Mouse (Mus musculus) left cerebral cortex, postnatal 36 days (tissue): Measurements from ENCODE around the gene Npdc1. TPM values are rescaled to one million over a fixed set of nuclear protein-coding genes. Genes with fewer than 3 reads are reported as not detected.

ENCODE experiments used
- DNase-seq, 2 experiments: peaks; one replicate each; pipeline ENCODE4 v3.0.0; 2021 to 2022; ENCODE audit warnings: low spot score in 2 of 2, mixed read lengths in 1 of 2
- intact Hi-C: fragments of 180-260 bp; cut with DNase I; formaldehyde crosslinking; loops from one replicate; pipeline ENCODE4 v1.15.1; 2025
- total RNA-seq, 2 experiments: library from RNA; stranded (reverse); gene quantifications; 2 replicates each; pipeline ENCODE4 v1.2.3; 2021

Gene Npdc1
- total RNA-seq, 2 experiments from 2014 or later, result 325 to 339 TPM

DNA sequence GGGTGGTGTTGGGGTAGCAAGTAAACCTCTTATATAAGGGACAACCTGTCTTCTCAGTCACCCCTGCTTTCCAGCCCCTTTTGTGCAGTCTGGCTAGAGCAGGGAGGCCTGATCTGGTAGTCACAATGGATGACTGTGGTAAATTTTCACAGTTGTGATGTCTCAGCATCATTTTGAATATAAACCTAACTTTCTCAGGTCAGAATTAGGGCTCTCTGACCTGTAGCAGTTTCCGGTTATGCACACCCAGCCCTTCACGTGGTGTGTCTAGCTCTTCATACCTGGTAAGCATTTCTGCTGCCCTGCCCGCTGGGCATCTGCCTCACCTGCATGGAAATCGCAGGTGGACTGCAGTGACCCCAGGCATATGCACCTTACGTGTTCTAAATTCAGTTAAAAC lies 28.1 kb downstream of the Npdc1 start:
- DNase-seq, result no peak
- intact Hi-C loops, result loop anchor here (5.0 to 10.0 kb wide), 2 partner anchors 68 to 120 kb away; partner anchors contain the start of genes Lcn12 and Traf2

GRCm38 (mm10) chr2:25428442-25429236 lies 29.5 kb downstream of the Npdc1 start, which contains the start of gene Abca2:
Gene Abca2, plus strand, starts transcription at chr2:25428703.
- intact Hi-C loops, result loop anchor here (5.0 to 10.0 kb wide), 2 partner anchors 66 to 119 kb away; partner anchors contain the start of genes Lcn12 and Traf2

DNA sequence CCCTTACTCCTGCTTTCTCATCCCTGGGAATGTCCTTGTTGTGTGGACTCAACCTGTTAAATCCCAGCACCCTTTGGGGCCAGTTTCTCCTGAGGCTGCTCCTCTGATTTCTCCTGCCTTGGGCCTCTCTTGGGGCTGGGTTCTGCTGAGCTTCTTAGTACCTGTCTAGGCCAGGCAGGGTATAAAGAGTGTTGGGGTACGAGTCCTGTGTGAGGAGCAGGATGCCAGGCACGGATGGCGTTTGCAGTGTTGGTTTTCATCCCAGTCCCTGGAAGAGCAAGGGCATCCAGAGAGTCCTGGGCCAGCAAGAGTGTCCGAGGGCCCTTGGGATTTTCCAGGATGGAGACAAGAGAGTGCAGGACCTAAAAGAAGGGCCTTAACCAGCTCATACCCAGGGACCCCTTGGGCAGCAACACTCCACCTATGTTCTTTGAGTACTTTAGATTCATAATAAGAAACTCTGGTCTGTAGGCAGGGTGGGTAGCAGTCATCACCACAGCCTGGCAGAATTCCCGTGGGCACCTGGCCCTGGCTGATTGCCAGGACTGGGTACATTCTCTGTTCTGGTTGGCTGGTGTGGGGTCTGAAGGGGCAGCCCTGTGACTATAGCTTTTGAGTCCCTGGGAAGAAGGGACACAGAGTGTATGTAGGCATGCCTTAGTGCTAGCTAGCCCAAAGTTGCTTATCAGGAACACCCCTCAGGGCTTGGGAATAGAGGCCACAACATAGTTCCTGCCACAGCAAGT lies 30.5 kb downstream of the Npdc1 start:
- no peak for DNase-seq
- intact Hi-C loops, result loop anchor here (2.0 to 10.0 kb wide), 3 partner anchors 31 to 118 kb away; partner anchors contain the start of genes Lcn12, Paxx and Traf2

More at GRCm38 (mm10) chr2:25428442-25429236, 29.5 kb downstream of the Npdc1 start, which contains the start of gene Abca2:
- peak; percentile 96 to 97 for DNase-seq

- DNase-seq, result peak in 1 of 2 experiments; percentile 33
- intact Hi-C loops, result loop anchor here (2.0 kb wide), 1 partner anchor 30 kb away; the partner anchor contains the start of gene Paxx
Measured at GRCm38 (mm10) chr2:25430395-25431233, 31.5 kb downstream of the Npdc1 start.

- intact Hi-C loops, result loop anchor here (2.0 kb wide), 1 partner anchor 29 kb away; the partner anchor contains the start of gene Paxx
- no peak for DNase-seq
Measured at GRCm38 (mm10) chr2:25431308-25431855, 32.2 kb downstream of the Npdc1 start.

GRCm38 (mm10) chr2:25432326-25433098 lies 33.4 kb downstream of the Npdc1 start:
- intact Hi-C loops, result no loop called here
- no peak for DNase-seq

DNA sequence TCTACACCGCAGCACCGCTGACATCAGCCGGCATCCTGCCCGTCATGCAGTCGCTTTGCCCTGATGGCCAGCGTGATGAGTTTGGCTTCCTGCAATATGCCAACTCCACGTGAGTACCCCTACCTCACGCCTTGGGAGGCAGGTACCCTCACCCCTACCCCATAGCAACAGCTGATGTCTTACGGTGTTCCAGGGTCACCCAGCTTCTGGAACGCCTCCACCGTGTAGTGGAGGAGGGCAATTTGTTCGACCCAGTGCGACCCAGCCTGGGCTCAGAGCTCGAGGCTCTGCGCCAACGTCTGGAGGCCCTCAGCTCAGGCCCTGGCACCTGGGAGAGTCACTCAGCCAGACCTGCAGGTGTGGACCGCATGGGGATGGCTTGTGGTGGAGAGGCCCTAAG lies 34.0 kb downstream of the Npdc1 start:
- intact Hi-C loops, result no loop called here

GRCm38 (mm10) chr2:25434292-25434691 lies 35.1 kb downstream of the Npdc1 start:
- DNase-seq, result no peak
- intact Hi-C loops, result no loop called here

More for the DNA sequence above, 34.0 kb downstream of the Npdc1 start:
- no peak for DNase-seq

DNA sequence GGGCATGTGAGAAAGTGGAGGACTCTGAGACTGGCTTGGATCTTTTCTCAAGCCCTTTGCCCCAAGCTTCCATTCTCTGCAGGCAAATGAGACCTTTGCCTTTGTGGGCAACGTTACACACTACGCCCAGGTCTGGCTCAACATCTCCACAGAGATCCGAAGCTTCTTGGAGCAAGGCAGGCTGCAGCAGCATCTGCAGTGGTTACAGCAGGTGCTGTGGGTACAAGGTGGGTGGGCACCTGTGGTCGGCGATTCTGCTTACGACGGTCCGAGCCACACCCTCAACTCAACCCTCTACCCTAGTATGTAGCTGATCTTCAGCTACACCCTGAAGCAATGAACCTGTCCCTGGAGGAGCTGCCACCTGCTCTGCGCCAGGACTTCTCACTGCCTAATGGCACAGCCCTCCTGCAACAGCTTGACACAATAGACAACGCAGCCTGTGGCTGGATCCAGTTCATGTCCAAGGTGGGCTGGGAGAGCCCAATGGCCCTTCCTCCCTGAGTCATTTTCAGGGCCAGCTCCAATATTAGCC lies 37.2 kb downstream of the Npdc1 start:
- DNase-seq, result no peak
- intact Hi-C loops, result no loop called here

GRCm38 (mm10) chr2:25441067-25441466 lies 41.9 kb downstream of the Npdc1 start:
- intact Hi-C loops, result no loop called here

DNA sequence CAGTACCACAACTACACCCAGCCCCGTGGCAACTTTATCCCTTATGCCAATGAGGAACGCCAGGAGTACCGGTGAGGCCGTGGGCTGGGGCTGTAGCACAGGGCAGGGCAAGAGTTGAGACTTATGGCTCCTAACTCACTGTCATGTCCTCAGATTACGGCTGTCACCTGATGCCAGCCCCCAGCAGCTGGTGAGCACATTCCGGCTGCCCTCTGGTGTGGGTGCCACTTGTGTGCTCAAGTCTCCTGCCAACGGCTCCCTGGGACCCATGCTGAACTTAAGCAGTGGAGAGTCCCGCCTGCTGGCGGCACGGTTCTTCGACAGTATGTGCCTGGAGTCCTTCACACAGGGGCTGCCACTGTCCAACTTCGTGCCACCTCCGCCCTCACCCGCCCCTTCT lies 43.5 kb downstream of the Npdc1 start:
- no peak for DNase-seq
- intact Hi-C loops, result no loop called here

More at GRCm38 (mm10) chr2:25441067-25441466, 41.9 kb downstream of the Npdc1 start:
- no peak for DNase-seq

DNA sequence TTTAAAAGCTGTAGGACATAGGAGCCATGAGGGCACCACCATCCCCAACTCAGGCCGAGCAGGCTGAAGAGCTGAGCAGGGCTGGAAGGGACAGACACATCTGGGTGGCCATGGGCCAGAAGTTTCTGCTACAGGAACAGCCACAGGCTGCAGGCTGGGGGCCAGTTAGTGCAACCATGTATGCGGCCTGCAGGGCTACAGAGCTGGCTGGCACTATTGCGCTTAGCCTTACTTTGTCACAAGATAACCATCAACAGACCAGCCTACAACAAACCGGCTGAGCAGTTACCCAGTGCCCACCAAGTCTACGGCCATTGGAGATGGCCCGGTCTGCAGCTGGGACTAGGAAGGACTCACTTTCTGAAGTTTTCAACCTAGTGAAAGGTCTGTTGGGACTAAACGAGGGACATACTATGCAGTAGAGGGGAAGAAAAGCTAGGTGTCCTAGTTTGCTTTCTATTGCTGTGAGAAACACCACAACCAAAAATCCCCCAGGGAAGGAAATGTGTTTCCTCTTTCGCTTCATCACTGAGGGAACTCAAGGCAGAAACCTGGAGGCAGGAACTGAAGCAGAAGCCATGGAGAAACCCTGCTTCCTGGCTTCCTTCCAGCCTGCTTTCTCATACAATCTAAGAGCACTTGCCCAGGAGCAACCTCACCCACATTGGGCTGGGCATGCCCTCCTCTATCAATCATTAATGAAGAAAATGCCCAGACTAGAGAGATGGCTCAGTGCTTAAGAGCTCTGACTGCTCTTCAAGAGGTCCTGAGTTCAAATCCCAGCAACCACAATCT lies 51.9 kb downstream of the Npdc1 start:
- intact Hi-C loops, result no loop called here

GRCm38 (mm10) chr2:25452951-25453350 lies 53.8 kb downstream of the Npdc1 start:
- no peak for DNase-seq
- intact Hi-C loops, result no loop called here

More for the DNA sequence above, 51.9 kb downstream of the Npdc1 start:
- DNase-seq, result no peak

GRCm38 (mm10) chr2:25456205-25456953 lies 57.2 kb downstream of the Npdc1 start, which contains the start of gene Clic3:
Gene Clic3, plus strand, starts transcription at chr2:25456838.
- DNase-seq, result no peak
- intact Hi-C loops, result no loop called here

- no peak for DNase-seq
- intact Hi-C loops, result no loop called here
Measured at GRCm38 (mm10) chr2:25457022-25457896, 58.1 kb downstream of the Npdc1 start.

- intact Hi-C loops, result no loop called here
- DNase-seq, result no peak
Measured at GRCm38 (mm10) chr2:25458911-25459310, 59.8 kb downstream of the Npdc1 start.
